Mouse (Mus musculus) brain, adult 2 months (tissue): ENCODE results near the gene Ltc4s.

Experiments used
- DNase-seq: peaks from one replicate; pipeline ENCODE4 v3.0.0; 2011; ENCODE audit warnings: low read depth, low spot score

The Ltc4s gene

DNA sequence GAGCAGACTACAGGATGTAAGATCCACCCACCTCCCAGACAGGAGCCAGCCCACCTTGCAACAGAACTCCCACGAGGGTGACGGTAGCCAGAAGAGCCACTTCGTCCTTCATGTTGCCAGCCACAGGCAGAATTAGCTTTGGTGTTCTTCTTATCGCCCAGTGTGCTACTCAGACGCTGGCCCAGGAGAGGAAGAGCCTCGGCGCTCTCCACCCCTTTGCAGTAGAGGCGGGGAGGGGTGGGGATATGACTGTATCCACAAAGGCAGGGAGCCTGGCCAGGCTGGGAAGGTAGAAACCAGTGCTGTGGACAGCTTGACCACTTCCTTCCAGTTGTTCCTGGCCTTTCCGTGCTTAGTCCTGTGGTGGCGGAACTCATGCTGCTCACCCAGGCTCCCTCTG is at the start of gene Ltc4s:
Gene Ltc4s (minus strand): TSS at position 293 of the 400 bp plus-strand sequence.
- no peak for DNase-seq

GRCm38 (mm10) chr11:50286428-50286827 is 48.0 kb upstream of the Ltc4s start:
- DNase-seq: no peak

DNA sequence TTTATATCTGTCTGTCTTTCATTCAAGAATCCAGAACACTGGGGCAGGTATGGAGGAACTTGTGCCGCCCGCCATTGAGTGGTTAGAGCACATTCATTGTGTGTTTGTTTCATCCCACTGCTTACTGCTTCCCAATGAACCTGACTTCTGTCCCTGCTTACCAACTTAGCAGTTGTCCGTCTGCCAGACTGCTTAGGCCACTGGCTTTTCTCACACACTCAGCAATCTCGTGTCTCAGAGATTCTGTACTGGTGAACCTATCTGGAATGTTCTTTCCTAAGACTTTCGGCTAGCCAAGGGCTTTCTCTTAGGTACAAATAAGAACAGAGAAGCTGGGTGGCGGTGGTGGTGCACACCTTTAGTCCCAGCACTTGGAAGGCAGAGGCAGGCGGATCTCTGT is 47.3 kb upstream of the Ltc4s start:
- no peak for DNase-seq

DNA sequence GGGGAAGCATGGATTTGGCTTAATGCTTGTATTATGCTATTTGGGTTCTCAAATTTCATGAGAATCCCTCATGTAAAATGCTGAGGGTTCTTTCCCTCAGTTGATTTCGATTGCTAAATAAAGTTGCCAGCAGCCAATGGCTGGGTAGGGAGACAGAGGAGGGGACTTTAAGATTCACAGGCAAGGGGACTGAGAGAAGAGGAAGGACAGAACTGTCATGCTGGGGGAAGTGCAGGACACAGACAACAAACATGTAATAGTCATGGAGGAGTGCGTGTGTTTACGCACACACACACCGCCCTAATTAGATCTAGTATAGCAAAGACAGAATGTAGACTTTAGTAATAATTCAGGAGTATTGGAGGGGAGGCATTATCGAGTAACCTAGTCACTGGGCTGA is 46.8 kb upstream of the Ltc4s start:
- no peak for DNase-seq

DNA sequence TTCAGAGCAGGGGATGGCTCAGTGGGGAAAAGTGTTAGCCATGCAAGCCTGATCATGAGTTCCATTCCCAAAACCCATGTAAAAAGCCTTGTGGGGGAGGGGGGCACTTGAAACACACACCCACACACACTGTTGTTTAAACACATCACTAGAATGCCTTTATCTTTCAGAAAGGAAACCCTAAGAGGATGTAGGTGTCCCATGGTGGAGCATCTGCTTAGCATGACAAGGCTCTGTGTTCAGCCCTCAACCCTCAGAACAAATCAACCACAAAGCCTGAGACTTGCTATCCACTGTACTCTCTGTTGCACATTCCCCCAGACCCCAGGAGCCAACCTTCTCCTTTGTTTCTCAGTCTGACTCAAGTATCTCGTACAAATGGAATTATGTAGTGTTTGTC is 41.6 kb upstream of the Ltc4s start:
- DNase-seq: no peak

DNA sequence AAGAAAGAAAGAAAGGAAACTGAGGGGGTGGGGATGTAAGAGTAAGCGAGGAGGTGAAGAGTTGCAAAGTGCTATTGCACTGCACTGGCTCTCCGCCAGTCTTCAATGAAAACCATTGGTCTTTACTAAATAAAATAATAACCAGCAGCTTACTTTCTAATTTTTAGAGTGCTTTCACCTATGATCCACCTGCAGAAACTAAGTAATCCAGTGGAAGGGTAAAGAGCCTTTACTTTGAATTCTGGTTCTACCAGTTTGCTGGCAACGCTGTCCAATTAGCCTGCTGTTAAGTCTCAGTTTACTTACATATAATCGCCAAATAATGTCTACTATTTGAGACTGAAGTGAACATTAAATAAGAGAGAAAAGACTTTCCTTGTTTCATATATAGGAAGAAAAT is 40.6 kb upstream of the Ltc4s start:
- no peak for DNase-seq

GRCm38 (mm10) chr11:50277706-50278105 is 39.3 kb upstream of the Ltc4s start:
- no peak for DNase-seq

- no peak for DNase-seq
Measured at GRCm38 (mm10) chr11:50277025-50277424, 38.6 kb upstream of the Ltc4s start.

- peak; percentile 75 for DNase-seq
Measured at GRCm38 (mm10) chr11:50275568-50276151, 37.2 kb upstream of the Ltc4s start.

DNA sequence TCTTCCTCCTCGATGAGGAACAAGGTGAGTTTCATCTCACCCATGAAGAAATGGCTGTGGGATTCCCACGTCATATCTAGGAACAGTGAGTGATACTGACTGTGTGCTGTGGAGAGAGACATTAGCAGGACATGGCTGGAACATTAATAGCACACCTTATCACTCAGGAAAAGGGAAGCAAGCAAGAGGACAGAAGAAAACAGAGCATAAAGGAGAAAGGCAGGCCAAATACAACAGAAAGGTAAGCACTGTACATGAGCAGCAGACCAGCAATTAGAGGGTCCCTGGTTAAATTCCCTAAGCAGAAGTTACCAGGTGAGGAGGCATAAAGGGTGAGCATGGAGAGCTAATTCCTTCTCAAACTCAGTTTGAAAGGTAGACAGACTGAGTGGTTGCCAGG is 36.7 kb upstream of the Ltc4s start:
- no peak for DNase-seq

GRCm38 (mm10) chr11:50272819-50273218 is 34.4 kb upstream of the Ltc4s start:
- no peak for DNase-seq

- DNase-seq: no peak
Measured at GRCm38 (mm10) chr11:50269885-50270284, 31.5 kb upstream of the Ltc4s start.

GRCm38 (mm10) chr11:50269163-50269562 is 30.7 kb upstream of the Ltc4s start:
- no peak for DNase-seq

- no peak for DNase-seq
Measured at GRCm38 (mm10) chr11:50266997-50267396, 28.6 kb upstream of the Ltc4s start.

GRCm38 (mm10) chr11:50265931-50266330 is 27.5 kb upstream of the Ltc4s start:
- peak; percentile 40 for DNase-seq

- no peak for DNase-seq
Measured at GRCm38 (mm10) chr11:50263198-50263597, 24.8 kb upstream of the Ltc4s start.

DNA sequence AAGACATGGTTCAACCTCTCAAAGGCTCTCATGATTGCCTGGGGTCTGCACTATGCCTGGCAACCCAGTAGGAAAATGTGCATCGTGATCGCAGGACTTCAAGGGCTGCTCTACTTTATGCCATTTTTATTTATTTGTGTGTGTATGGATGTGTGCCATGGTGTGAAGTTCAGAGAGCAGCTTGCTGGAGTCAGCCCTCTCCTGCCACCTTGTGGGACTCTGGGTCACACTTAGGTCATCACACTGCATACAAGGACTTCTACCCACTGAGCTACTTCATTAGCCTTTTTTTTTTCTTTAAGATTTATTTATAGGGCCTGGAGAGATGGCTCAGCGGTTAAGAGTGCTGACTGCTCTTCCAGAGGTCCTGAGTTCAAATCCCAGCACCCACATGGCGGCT is 23.6 kb upstream of the Ltc4s start:
- DNase-seq: peak; percentile 69

- peak; percentile 78 for DNase-seq
Measured at GRCm38 (mm10) chr11:50258310-50258709, 19.9 kb upstream of the Ltc4s start.

GRCm38 (mm10) chr11:50256615-50257014 is 18.2 kb upstream of the Ltc4s start:
- peak; percentile 75 for DNase-seq

DNA sequence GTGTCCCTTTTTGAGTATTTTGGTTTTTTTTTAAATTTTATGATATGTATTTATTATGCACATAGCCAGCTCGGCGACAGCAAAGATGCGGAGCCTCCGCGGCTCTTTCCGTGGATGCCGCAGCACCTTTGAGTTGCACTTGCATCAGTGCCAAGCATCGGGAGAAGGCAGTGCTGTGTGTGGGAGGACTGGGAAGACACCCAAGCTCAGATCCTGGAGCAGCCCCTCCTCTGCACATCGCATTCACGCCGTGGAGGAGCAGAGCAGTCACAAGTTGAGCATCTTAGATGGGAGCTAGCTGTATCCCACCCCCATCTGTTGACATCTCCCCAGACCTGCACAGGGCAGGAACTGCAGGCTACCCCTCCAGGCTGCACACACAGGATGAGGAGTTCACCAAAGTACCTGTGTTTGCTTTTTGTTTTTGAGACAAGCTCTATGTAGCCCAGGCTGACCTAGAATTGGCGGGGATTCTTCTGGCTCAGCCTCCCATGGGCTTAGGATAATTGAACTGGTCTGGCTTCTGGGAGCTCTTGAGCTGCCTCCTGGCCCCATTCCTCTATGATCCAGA is 15.7 kb upstream of the Ltc4s start:
- DNase-seq: peak; percentile 96

GRCm38 (mm10) chr11:50253393-50253792 is 15.0 kb upstream of the Ltc4s start:
- peak; percentile 54 for DNase-seq

DNA sequence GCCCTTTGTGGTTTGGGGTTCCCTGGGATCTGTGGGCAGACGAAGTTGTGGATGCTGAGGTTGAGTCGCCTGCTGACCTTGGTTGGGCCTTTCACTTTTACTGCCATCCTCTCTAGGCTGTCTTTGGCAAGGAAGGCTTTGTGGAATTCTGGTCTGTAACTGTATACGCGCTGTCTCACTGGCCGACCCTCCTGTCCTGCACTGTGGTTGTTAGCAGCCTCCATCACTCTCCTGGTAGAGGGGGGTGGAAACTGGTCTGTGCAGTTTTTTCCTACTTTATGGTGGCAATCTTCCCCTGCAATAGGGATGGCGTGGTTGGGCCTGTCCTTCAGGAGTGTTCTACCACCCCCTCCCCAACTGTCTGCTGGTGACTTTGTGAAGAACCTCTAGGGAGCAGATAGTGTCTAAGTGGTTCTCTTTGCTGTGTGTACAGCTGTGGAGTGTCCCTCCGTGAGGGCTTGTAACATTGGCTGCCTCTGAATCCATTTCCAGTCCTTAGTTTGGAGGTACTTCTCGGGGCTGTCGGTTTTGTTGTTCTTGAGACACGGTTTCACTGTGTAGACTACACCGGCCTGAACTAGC is 14.4 kb upstream of the Ltc4s start:
- no peak for DNase-seq

DNA sequence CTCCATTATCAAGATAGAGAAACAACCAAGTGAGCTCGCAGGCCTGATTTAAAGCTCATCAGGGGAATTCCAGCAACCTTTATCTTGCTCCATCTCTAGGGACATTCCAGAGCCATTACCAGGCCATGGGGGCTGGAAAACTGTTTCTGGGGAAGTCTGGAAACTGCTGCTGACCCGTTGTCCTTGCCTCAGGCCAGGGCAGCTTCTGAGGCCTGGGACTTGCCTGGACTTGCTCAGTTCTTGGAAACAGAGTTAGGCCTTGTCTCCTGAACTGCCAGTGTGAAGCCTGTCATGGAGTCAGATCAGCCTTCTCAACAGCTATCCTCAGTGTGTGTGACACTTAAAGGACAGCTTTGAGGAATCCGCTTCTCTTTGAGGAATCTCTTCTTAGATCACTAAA is 13.8 kb upstream of the Ltc4s start:
- DNase-seq: no peak
